22 mouse cellular contexts compared by ENCODE assay signal in genomic region chrX:110584584-110585234, GRCm38 (mm10).
DNase-seq lines count a peak whose midpoint lies in the region; ATAC-seq lines count a peak whose summit lies in the region.
"Had no signal": no experiment of that assay in that cellular context is flagged by ENCODE, and none has a peak within 500 bp of the region (broad histone marks: within the 10 kb centered on the region; RNA-seq: fewer than 3 reads in every experiment).

No protein-coding gene starts in this region.

- no peaks in the 10 kb centered on the region for H3K27me3 ChIP-seq in midbrain, embryonic 11.5 days (ENCODE audit: control insufficient read depth, insufficient read depth, low read length)
- no peaks in the 10 kb centered on the region for H3K27me3 ChIP-seq in midbrain, embryonic 16.5 days (ENCODE audit: control insufficient read depth, insufficient read depth, low read depth, low read length)
- no peaks in the 10 kb centered on the region for H3K27me3 ChIP-seq in forebrain, embryonic 13.5 days
- no peaks in the 10 kb centered on the region for H3K27me3 ChIP-seq in midbrain, embryonic 14.5 days (ENCODE audit: control insufficient read depth, insufficient read depth, low read length)
- H3K27me3 ChIP-seq: limb, embryonic 13.5 days; liver, embryonic 12.5 days had no signal

- H3K27ac ChIP-seq in midbrain, embryonic 11.5 days (ENCODE audit: low read depth, low read length): no peak overlapping the region
- no peak overlapping the region for H3K27ac ChIP-seq in midbrain, embryonic 16.5 days (ENCODE audit: low read length)
- H3K27ac ChIP-seq in forebrain, embryonic 13.5 days: no peak overlapping the region
- no peak overlapping the region for H3K27ac ChIP-seq in midbrain, embryonic 14.5 days (replicated peaks; ENCODE audit: low read depth, low read length)
- H3K27ac ChIP-seq: hindbrain, embryonic 10.5 days; left cerebral cortex, adult 2 months; limb, embryonic 13.5 days; liver, embryonic 12.5 days had no signal

- no peaks in the 10 kb centered on the region for H3K36me3 ChIP-seq in midbrain, embryonic 11.5 days (ENCODE audit: control insufficient read depth, insufficient read depth, low read length)
- no peaks in the 10 kb centered on the region for H3K36me3 ChIP-seq in midbrain, embryonic 16.5 days (ENCODE audit: control insufficient read depth, insufficient read depth, low read length)
- no peaks in the 10 kb centered on the region for H3K36me3 ChIP-seq in forebrain, embryonic 13.5 days (ENCODE audit: poor library complexity, severe bottlenecking)
- H3K36me3 ChIP-seq in midbrain, embryonic 14.5 days (ENCODE audit: control insufficient read depth, insufficient read depth, low read length): no peaks in the 10 kb centered on the region
- H3K36me3 ChIP-seq: G1E; hindbrain, embryonic 10.5 days; limb, embryonic 13.5 days; liver, embryonic 12.5 days had no signal

- H3K9me3 ChIP-seq in midbrain, embryonic 11.5 days (ENCODE audit: control insufficient read depth, low read length): no peaks in the 10 kb centered on the region
- H3K9me3 ChIP-seq in midbrain, embryonic 16.5 days (replicated peaks; ENCODE audit: control insufficient read depth, low read length, poor library complexity, severe bottlenecking): no peaks in the 10 kb centered on the region
- H3K9me3 ChIP-seq in forebrain, embryonic 13.5 days (replicated peaks): no peaks in the 10 kb centered on the region
- H3K9me3 ChIP-seq in midbrain, embryonic 14.5 days (ENCODE audit: control insufficient read depth, low read length): no peaks in the 10 kb centered on the region
- H3K9me3 ChIP-seq: G1E; hindbrain, embryonic 10.5 days; limb, embryonic 13.5 days; liver, embryonic 12.5 days had no signal

- 49% methylated on average over 8 of the region's 8 CpGs for WGBS in midbrain, embryonic 11.5 days
- WGBS in midbrain, embryonic 16.5 days: 35% methylated on average over 8 of the region's 8 CpGs
- 52% methylated on average over 8 of the region's 8 CpGs for WGBS in forebrain, embryonic 13.5 days
- WGBS in midbrain, embryonic 14.5 days: 37% methylated on average over 8 of the region's 8 CpGs

- peak; percentile 1 for DNase-seq in embryo, embryonic 11 days
- DNase-seq in embryo, embryonic 10 days (ENCODE audit: low spot score): no peak
- DNase-seq in midbrain, embryonic 11.5 days (ENCODE audit: low spot score, missing footprints): peak; percentile 85
- peak; percentile 45 for DNase-seq in midbrain, embryonic 14.5 days
- DNase-seq in kidney, postnatal 36 days: no peak
- no peak for DNase-seq in thymus, adult 18-20 months
- DNase-seq: adrenal gland, adult 8-10 months; cerebellum, adult 8-10 months; cerebellum, postnatal 25 days; gastrocnemius, postnatal 14 days; heart, postnatal 14 days; kidney, adult 11 months; kidney, postnatal 14 days; liver, postnatal 0 days; lung, postnatal 36 days had no signal

- peak; percentile 88 for ATAC-seq in midbrain, embryonic 11.5 days (ENCODE audit: low FRiP score)
- no peak for ATAC-seq in midbrain, embryonic 16.5 days
- ATAC-seq in forebrain, embryonic 13.5 days: peak; percentile 94
- ATAC-seq in midbrain, embryonic 14.5 days (ENCODE audit: low FRiP score, low TSS enrichment): peak; percentile 84; the same call in 1 of the 2 replicates
- ATAC-seq: liver, embryonic 12.5 days; liver, postnatal 0 days had no signal

- H3K9ac ChIP-seq in midbrain, embryonic 11.5 days (ENCODE audit: low read length): no peak overlapping the region
- H3K9ac ChIP-seq in midbrain, embryonic 16.5 days (ENCODE audit: low read depth, low read length): no peak overlapping the region
- no peak overlapping the region for H3K9ac ChIP-seq in forebrain, embryonic 13.5 days
- no peak overlapping the region for H3K9ac ChIP-seq in midbrain, embryonic 14.5 days (replicated peaks; ENCODE audit: low read length)
- H3K9ac ChIP-seq: limb, embryonic 13.5 days; liver, embryonic 12.5 days; liver, postnatal 0 days had no signal

- no peak overlapping the region for H3K4me2 ChIP-seq in midbrain, embryonic 11.5 days
- no peak overlapping the region for H3K4me2 ChIP-seq in midbrain, embryonic 16.5 days (ENCODE audit: low read length)
- no peak overlapping the region for H3K4me2 ChIP-seq in forebrain, embryonic 13.5 days
- H3K4me2 ChIP-seq in midbrain, embryonic 14.5 days (ENCODE audit: low read length): no peak overlapping the region; the same call in 1 of the 2 replicates
- H3K4me2 ChIP-seq: limb, embryonic 13.5 days; liver, embryonic 12.5 days had no signal

- H3K4me3 ChIP-seq in midbrain, embryonic 11.5 days (ENCODE audit: low read depth, low read length): no peak overlapping the region
- no peak overlapping the region for H3K4me3 ChIP-seq in midbrain, embryonic 16.5 days (ENCODE audit: low read depth, low read length)
- H3K4me3 ChIP-seq in forebrain, embryonic 13.5 days: no peak overlapping the region
- H3K4me3 ChIP-seq in midbrain, embryonic 14.5 days (replicated peaks; ENCODE audit: low read depth, low read length): no peak overlapping the region
- H3K4me3 ChIP-seq: hindbrain, embryonic 10.5 days; left cerebral cortex, adult 2 months; limb, embryonic 13.5 days; liver, embryonic 12.5 days had no signal

- no peaks in the 10 kb centered on the region for H3K4me1 ChIP-seq in midbrain, embryonic 11.5 days (ENCODE audit: control insufficient read depth, insufficient read depth, low read length)
- no peaks in the 10 kb centered on the region for H3K4me1 ChIP-seq in midbrain, embryonic 16.5 days (ENCODE audit: control insufficient read depth, insufficient read depth, low read length)
- H3K4me1 ChIP-seq in forebrain, embryonic 13.5 days: no peaks in the 10 kb centered on the region
- H3K4me1 ChIP-seq in midbrain, embryonic 14.5 days (ENCODE audit: control insufficient read depth, insufficient read depth, low read length): no peaks in the 10 kb centered on the region
- H3K4me1 ChIP-seq: hindbrain, embryonic 10.5 days; limb, embryonic 13.5 days; liver, embryonic 12.5 days had no signal

Comparison
In these comparisons a context has a peak if more than half of its experiments do, and no peak if none do; other contexts are left out.
1. DNase-seq: peak in embryo, embryonic 11 days (single experiment), midbrain, embryonic 11.5 days (single experiment) and midbrain, embryonic 14.5 days (single experiment); none in embryo, embryonic 10 days (single experiment), kidney, postnatal 36 days (0 of 2) and thymus, adult 18-20 months (0 of 2).